Mouse (Mus musculus): ENCODE data around the gene Cdcp2.

Gene Cdcp2

DNA sequence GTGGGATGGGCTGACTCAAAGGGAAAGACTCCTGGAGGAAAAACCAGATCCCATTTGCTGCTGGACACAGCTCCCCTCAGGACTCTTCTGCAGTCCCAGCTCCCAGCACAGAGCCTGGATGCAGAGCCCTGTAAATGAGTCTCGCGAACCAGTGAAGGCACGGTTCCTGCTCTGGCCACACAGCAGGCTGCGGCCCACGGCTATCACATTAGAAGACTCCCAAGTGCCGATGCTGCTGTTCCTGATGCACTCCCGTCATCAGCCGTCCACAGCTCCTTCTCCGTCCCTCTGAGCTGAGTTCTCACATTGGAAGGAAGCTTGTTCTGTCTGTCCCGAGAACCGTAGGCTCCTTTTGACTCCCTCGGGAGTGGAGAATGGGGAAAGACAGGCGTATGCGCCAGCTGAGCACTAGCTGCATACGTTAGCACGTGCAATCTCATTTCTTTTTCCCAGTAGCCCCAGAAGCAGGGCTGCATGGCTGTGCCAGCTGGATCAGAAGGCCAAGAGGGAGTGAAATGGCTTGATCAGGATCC is at the start of gene Cdcp2:
Gene Cdcp2, plus strand, starts transcription at position 51 of the 533 bp plus-strand sequence.
- DNase-seq (ENCODE audit: low spot score), result no peak

- DNase-seq (ENCODE audit: low spot score), result no peak
These were observed 48.9 kb upstream of the Cdcp2 start for GRCm38 (mm10) chr4:107047806-107048205.

DNA sequence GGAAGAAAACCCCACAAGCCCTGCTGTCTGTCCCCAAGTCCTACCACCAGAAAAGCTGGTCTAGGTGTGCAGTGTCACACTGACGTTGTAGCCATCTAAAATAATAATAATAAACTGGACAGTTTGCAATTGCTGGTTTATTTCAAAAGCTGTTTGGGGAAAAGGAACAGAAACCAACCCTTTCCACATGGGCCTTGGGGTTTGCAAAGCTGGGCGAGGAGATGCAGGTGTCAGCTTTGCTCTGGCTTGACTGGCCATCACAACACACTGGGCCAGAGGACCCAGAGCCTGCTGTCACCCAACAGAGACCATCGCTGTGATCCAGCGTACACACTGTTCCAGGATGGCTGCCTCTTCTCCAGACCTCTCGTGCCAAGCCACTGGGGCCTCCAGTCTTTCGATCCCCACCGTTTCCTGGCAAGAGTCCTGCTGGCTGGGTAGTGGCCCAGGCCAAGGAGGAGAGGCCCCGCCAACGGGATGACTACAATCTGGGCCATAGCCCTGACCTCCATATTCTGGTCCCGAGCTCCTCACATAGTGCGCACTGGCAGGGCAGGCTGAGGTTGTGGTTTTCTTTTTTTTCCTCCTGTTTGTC is 48.0 kb upstream of the Cdcp2 start:
- DNase-seq (ENCODE audit: low spot score), result no peak

DNA sequence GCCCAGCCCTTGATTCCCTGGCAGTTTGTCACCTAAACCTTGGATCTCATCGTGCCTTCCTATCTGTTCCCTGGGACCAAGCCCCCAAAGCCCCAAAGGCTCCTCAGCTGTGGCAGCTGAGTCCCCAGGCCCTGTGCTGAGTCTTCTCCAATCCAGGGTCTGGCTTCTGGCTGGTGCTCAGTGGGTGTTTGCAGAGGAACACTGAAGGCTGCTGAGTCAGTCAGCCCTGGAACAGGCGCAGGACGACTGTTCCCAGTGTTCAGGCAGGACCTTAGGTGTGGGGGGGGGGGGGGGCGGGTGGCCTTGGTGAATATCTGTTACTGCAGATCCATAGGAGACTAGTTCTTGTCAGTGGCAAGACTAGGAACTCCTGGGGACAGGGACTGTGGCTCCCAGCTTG is 44.8 kb upstream of the Cdcp2 start:
- no peak for DNase-seq (ENCODE audit: low spot score)

DNA sequence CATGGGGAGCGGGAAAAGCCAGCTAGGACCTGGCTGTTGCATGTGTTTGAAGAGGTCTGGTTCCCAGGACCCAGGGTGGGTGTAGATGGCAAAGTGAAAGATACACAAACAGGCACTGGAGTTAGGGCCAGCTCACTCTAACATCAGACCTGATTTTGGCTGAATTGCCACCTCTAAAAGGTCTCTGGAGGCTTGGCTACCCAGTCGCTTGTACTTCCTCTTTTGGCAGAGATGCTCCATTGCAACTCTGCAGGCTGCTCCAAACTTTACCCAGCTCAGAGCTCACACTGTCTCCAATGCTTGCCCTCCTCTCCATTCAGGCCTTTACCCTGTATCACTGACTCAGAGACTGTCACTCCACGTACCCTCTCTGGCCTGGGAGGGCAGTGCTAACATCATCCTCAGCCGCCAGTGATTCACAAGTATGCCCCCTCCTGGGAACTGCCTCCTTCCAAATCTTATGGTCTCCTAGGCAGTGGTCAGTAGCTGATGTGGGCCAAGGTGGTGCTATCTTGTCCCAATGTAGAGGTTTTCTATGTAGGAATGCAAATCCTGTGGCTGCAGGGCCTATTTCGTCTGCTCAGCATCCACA is 43.6 kb upstream of the Cdcp2 start:
- no peak for DNase-seq (ENCODE audit: low spot score)

DNA sequence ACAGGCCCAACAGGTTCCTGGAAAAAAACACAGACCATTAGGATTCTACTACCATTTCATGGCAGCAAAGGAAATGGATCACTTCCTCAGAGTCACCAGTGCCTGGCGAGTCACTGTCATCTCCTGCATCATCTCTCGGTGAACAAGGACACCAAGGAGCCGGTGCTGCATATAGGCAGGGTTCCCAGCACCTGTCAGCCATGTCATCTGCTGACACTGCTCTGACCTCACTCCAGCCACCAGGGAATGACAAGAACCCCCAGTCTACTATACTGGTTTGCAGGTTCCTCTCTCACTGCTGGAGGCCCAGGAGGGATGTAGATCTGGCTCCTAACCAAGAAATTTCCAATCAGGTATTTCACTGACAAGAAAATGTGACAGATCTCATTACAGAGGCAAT is 40.6 kb upstream of the Cdcp2 start:
- DNase-seq (ENCODE audit: low spot score), result no peak

DNA sequence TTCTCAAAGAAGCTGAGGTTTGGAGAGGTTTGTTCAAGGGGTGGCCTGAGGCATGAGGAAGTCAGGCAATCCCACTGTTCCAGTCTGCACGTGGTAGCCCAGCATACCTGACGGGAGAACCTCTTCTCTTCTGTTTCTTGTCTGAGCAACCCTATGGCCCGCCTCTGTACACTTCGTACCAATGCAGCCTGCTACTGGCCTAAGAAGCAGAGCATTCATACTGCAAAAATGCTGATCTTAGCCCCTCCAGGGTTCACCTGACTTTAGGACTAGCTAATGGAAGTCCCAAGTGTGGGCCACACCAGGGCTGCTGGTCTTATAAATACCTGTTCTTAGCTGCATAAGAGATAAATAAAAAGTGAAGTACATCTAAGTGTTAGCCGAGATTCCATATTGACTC is 38.3 kb upstream of the Cdcp2 start:
- DNase-seq (ENCODE audit: low spot score), result no peak

GRCm38 (mm10) chr4:107058781-107059180 is 37.9 kb upstream of the Cdcp2 start:
- DNase-seq (ENCODE audit: low spot score), result no peak

DNA sequence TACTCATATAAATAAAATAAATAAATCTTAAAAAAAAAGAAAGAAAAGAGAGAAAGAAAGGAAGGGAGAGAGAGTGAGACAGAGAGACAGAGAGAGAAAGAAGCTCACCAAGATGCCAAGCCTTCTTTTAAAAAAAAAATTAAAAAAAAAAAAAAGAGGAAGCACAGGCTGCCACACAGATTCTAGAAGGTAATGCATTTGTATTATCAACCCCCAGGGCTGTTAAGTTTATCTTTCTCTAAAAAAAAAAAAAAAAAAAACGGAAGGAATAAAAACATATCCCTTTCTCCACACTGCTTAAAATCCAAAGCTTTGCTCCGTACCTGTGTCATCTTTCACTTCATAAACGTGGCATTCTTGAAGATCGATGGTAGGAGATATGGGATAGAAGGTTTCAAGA is 35.1 kb upstream of the Cdcp2 start:
- DNase-seq (ENCODE audit: low spot score), result no peak

DNA sequence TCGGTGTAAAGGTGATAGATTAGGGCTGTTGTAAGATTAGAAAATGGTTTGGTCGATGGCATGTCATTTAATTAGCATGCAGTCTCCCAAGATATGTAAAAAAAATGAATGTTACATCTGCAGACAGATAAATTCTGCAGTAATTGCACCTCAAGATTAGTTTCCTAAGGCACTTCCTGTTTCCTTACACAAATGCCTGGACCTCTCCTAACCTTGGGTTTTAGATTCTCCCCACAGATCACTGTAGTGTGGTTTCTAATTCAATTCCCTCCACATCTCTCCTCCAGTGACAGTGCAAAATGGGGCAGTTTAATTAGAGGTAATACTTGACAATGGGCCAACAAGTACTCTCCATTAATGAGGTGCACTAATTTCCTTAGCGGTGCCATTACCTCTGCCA is 33.5 kb upstream of the Cdcp2 start:
- no peak for DNase-seq (ENCODE audit: low spot score)

DNA sequence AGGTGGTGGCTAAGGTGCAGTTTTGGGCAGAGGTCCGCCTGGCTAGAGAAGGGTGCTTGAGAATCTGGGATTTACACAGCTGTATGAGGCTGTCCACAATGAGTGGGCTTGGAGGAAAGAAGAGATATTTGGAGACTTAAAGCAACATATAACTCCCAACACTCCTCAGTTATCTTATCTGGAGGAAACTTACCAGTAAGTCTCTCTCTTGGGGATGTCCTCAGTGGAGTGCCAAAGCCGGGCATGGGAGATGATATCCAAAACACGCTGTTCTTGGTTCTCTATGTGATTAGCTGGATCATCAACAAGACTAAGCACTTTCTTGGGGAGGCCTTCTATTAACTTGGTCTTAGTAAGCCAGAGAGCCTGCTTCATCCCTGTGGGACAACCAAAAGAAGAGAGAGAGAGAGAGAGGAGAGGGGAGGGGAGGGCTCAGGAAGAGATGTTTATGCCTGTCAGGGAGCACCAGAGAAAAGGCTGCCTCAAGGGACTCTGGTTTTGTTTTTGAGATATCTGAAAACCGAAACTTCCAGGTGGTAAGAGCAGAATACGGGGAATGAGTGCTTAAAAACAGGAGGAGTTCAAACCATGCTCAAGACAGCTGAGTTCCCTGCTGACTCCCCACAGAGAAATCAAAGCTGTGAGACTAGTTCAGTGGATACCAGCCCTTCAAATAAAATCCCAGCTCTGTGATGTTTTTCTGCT is 32.1 kb upstream of the Cdcp2 start:
- no peak for DNase-seq (ENCODE audit: low spot score)

- peak; percentile 93 for DNase-seq (ENCODE audit: low spot score)
These were observed 30.2 kb upstream of the Cdcp2 start, which contains the start of the genes Mrpl37 and Cyb5rl for GRCm38 (mm10) chr4:107066252-107067124. Gene Mrpl37 (minus strand): TSS chr4:107066868. Gene Cyb5rl (plus strand): TSS chr4:107066988.

DNA sequence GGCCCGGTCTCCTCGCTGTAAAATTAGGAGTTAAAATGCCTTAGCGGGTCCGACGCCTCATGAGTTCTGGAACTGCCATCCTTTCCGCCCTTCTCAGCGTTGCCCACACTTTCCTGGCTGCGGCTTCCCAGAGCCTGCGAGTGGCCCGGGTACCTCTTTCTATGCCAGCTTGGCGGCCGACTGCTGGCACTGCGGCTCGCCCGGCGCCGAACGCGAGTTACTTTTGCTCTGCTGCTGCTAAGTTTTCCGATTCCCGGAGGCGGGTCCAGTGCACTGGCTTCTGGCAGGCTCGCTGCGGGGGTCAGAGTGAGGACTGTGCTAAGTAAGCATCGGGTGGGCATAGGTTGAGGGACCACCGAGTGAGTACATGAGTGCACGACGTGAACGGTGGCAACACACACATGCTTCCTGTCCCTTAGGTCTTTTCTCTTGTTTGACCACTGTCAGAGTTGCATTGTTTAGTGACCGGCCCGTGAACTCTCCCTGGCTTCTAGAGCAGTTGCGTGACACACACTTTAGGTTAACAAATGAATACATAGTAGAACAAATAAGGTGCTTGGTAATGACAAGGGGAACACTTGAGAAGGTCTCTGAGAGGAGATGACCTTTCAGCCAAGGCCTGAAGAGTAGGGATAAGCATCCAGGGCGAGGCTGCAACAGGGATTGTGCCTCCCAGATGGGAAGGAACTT is 29.4 kb upstream of the Cdcp2 start:
- no peak for DNase-seq (ENCODE audit: low spot score)

- no peak for DNase-seq (ENCODE audit: low spot score)
These were observed 24.3 kb upstream of the Cdcp2 start for GRCm38 (mm10) chr4:107072343-107072742.

- DNase-seq (ENCODE audit: low spot score), result no peak
These were observed 21.2 kb upstream of the Cdcp2 start for GRCm38 (mm10) chr4:107075456-107075855.

DNA sequence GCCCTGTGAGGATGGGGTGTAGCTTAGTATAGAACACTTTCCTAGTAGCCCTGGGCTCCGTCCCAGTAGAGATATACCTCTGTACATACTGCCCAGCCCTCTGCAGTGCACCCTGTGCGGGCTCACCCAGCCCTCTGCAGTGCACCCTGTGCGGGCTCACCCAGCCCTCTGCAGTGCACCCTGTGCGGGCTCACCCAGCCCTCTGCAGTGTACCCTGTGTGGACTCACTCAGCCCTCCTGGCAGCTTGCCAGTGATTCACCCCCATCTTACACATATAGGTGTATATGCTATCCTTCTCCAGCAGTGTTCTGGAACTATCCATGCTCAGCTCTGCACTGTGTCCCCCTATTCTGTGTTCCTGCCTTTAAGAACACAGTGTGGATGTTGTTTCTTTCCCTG is 17.8 kb upstream of the Cdcp2 start:
- no peak for DNase-seq (ENCODE audit: low spot score)

DNA sequence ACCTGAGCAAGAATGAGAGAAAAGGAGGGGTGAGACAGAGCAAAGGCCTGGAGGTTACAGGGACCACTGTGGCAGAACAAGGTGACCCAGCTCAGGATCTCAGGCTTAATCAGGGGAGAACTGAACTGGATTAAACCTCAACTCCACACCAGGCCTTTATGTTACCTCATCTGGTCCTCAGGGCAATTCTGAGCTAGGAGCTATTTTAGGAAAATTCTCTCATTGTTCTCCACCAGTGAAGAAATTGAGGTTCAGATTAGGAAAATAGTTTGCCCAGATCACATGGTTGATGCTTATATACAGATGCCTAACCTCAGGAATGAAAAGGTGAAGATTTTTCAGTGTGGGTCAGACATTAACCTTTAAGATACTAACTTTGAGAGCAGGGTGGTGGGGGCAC is 17.0 kb upstream of the Cdcp2 start:
- DNase-seq (ENCODE audit: low spot score), result no peak

DNA sequence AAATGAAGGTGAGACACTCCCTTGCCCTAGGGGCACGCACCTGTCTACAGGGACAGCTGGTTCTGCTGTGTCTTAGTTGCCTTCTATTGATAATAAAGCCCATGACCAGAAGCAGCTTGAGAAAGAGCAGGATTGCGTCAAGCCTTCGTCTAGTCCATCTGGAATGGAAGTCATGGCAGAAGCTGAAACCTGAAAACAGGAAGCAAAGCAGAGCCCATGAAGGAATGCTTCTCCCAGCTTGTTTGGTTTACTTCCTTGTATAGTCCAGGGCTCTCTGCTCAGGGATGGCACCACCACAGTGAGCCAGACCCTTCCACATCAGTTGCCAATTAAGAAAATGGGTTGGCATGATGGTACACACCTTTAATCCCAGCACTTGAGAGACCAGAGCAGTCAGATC is 14.5 kb upstream of the Cdcp2 start:
- no peak for DNase-seq (ENCODE audit: low spot score)

DNA sequence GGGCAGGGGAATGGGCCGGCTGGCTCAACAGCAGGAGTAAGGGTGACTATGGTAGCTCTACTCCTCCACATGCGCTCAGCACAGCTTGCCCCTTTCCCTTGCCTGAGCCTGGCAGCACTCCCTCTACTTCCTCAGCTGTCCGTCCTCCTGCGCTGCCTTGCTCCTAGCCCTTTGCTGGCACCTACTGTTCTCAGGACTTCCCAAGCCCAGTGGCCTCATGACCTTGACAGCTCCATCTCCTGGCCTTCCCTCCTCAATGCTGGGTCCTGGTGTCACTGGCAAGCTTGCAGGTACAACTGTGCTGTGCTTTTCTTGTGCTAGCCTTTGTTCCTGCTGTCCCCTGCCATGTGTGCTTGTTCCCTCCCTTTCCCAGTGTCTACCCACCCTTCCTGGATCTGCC is 13.6 kb upstream of the Cdcp2 start:
- DNase-seq (ENCODE audit: low spot score), result no peak

DNA sequence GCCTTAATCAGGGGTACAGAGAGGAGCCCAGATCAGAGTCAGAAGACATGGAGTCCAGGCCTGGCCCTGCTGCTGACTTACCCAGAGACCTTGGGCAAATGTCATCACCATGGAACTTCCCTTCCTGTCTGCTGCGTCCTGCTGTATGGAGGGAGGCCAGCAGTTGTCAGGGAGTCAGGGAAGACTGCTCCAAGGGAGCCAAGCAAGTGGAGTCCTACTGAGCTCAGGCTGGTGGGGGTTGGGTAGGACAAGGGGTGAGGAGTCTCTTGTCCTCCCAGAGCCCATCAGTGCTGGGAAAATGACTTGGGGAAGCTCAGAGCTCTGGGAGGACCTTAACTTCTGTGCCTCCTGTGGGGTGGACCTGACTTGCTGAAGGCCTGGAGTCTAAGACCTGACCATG is 12.3 kb upstream of the Cdcp2 start:
- DNase-seq (ENCODE audit: low spot score), result no peak

- DNase-seq (ENCODE audit: low spot score), result no peak
These were observed 11.8 kb upstream of the Cdcp2 start for GRCm38 (mm10) chr4:107084858-107085257.

DNA sequence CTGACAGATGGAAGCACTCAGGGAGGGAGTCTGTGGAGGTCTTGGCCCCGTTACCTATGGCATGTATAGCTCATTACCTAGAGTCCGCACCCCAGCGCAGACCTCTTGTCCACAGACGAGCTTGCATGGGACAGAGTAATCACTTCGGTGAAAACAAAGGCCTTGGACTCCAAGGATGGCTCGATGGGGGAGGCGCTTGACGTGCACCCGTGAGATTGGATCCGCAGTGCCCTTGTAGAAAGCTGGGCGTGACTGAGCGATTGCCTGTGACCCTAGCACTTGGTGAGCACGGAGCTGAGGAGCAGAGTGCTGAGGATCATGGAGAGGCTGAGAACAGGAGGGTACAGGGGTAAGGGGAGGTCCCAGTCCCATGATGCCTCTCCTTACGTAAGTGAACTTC is 5.0 kb upstream of the Cdcp2 start:
- DNase-seq (ENCODE audit: low spot score), result no peak
